Mouse (Mus musculus) limb, embryonic 15.5 days (tissue): ENCODE measurements around the gene F2. TPM values are rescaled to one million over a fixed set of nuclear protein-coding genes. Genes with fewer than 3 reads are reported as not detected.

Experiments used
- ATAC-seq: fragments of 200-750 bp; cut with Nextera tagmentation; 2 replicates; pipeline ENCODE4 v1.8.0; 2017; ENCODE audit warnings: low read depth, moderate TSS enrichment; ENCODE audit not compliant: insufficient number of reproducible peaks, low FRiP score, low TSS enrichment
- H3K27ac ChIP-seq: fragments of 300-500 bp; sonication (generic); 2 replicates; pipeline ENCODE4 v1.5.1; 2015; ENCODE audit warnings: moderate library complexity, mild to moderate bottlenecking, inconsistent platforms
- H3K27me3 ChIP-seq: fragments of 300-500 bp; sonication (generic); 2 replicates; pipeline ENCODE4 v1.6.1; 2015; ENCODE audit warnings: inconsistent platforms
- H3K36me3 ChIP-seq: fragments of 300-500 bp; sonication (generic); 2 replicates; pipeline ENCODE4 v1.6.1; 2015; ENCODE audit warnings: inconsistent platforms
- H3K4me1 ChIP-seq: fragments of 300-500 bp; sonication (generic); 2 replicates; pipeline ENCODE4 v1.6.1; 2015; ENCODE audit warnings: inconsistent platforms
- H3K4me2 ChIP-seq: fragments of 300-500 bp; sonication (generic); 2 replicates; pipeline ENCODE4 v1.6.1; 2015; ENCODE audit warnings: mild to moderate bottlenecking, inconsistent platforms
- H3K4me3 ChIP-seq: fragments of 300-500 bp; sonication (generic); 2 replicates; pipeline ENCODE4 v1.5.1; 2015; ENCODE audit warnings: mild to moderate bottlenecking, inconsistent platforms
- H3K9ac ChIP-seq: fragments of 300-500 bp; sonication (generic); 2 replicates; pipeline ENCODE4 v1.6.1; 2015; ENCODE audit warnings: inconsistent platforms
- H3K9me3 ChIP-seq: fragments of 300-500 bp; sonication (generic); 2 replicates; pipeline ENCODE4 v1.6.1; 2016; ENCODE audit warnings: inconsistent platforms
- WGBS: fragments of 180-500 bp; shearing (Covaris S2); methylation state at CpG from one replicate; pipeline ENCODE4 v1.1.7; 2015; 5-methylcytosine and 5-hydroxymethylcytosine counted together
- polyA plus RNA-seq: library from polyadenylated mRNA; unstranded; fragments of >200 nt; fragmentation: Nextera tagmentation; extraction: Ambion mirVana; gene quantifications from 2 replicates; pipeline ENCODE4 v1.2.1, GENCODE M21; 2015

The F2 gene
- polyA plus RNA-seq, 1 experiment from 2014 or later, result 1.8 TPM

DNA sequence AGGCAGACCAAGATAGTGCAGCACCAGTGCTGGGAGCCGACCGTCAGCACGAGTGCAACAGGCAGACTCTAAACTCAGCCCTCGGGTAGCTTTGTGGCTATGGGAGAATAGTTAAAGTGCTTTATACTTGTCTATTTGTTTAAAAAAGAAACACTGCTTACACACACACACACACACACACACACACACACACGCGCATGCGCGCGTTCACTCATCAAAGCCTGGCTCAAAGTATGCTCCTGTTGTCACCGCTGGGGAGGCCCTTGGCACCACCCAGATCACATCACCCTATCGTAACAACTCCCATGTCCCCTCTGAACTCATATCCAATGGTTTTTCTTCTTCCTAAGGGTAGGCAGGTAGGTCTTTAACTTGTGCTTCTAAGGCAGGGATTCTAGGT, 7.8 kb upstream of the F2 start:
- H3K4me1 ChIP-seq, result peaks cover 9% of the 10 kb centered on the region
- no peak for ATAC-seq
- no peak overlapping the region for H3K27ac ChIP-seq
- H3K9me3 ChIP-seq, result no peaks in the 10 kb centered on the region
- no peak overlapping the region for H3K4me2 ChIP-seq
- no peaks in the 10 kb centered on the region for H3K27me3 ChIP-seq
- 95% methylated on average over 11 of the region's 11 CpGs for WGBS
- no peak overlapping the region for H3K4me3 ChIP-seq
- H3K36me3 ChIP-seq, result peaks cover 64% of the 10 kb centered on the region
- no peak overlapping the region for H3K9ac ChIP-seq

DNA sequence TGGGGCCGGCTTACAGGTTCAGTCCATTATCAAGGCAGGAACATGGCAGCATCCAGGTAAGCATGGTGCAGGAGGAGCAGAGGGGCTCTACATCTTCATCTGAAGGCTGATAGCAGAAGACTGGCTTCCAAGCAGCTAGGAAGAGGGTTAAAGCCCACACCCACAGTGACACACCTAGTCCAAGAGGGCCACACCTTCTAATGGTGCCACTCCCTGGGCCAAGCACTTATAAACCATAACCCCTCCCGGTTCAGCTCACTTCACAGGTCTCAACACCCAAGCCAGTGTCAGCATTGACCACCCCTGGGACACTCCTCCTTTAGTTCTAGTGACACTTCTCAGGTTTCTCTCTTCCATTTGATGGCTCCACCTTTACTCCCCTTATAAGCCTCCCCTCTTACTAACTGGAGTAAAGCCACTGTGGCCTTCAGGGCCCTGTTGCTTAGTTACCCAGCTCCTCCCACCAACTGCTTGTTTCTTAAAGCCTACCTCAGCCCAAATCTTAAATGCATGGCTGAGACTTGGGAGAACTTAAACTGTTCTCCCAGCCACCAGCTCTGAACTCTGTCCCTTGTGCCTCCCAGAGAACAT, 6.7 kb upstream of the F2 start:
- no peak for ATAC-seq
- Histone ChIP-seq H3K4me1 (no peaks in the 10 kb centered on the region), H3K27me3 (no peaks in the 10 kb centered on the region), H3K9me3 (no peaks in the 10 kb centered on the region), H3K36me3 (peaks cover 63% of the 10 kb centered on the region), H3K4me2 (no peak overlapping the region), H3K27ac (no peak overlapping the region), H3K9ac (no peak overlapping the region), H3K4me3 (no peak overlapping the region)
- 80% methylated on average over 2 of the region's 2 CpGs for WGBS

DNA sequence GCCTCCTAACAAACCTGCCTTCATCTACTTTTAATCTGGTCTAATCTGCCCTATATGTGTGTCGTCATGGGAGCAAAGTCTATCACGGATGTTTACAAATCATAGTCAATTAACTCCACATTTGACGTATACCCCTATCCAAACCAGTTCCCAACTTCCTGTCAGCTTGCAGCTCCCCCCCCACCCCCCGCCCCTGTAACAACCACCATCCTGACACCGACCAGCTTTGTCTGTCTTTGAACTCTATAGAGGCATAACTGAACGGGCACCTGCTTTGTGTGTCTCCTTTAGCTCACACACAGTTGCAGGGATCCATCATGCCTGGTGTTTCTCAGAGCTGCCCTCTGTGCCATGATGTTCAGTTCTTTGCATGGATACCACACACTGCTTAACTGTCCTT, 2.7 kb upstream of the F2 start:
- WGBS, result 67% methylated on average over 6 of the region's 6 CpGs
- Histone ChIP-seq H3K9ac (no peak overlapping the region), H3K9me3 (no peaks in the 10 kb centered on the region), H3K4me3 (no peak overlapping the region), H3K27me3 (no peaks in the 10 kb centered on the region), H3K36me3 (peaks cover 23% of the 10 kb centered on the region), H3K4me2 (no peak overlapping the region), H3K27ac (no peak overlapping the region), H3K4me1 (no peaks in the 10 kb centered on the region)
- ATAC-seq, result no peak

DNA sequence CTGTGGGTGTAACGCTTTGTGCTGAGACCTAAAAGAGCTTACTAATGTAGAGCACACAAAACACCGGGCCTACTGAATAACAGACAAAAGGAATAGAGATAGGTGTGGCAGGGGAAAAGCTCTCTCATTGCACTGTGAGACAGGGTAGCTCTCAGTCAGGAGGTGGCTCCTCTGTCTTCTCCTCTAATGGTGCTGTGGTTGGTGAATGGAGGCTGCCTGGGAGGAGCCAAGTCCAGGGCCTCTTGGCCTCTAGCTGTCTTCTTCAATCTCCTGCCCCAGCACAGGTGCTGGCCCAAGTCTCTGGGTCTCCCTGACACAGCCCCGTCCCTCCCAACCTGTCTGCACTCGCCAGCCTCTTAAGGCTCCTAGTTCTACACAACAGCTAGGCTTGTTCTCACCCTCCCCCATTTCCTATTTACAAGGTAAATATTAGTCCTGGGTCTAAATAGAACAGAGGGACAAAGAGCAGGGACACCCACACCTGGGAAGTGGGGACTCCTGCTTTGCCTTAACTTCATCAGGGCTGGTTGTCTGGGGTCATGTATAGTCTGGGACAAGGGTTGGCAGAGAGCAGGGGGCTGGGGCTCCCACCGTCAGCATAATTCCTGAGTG, 619 bp upstream of the F2 start:
- no peak for ATAC-seq
- no peak overlapping the region for H3K9ac ChIP-seq
- no peak overlapping the region for H3K4me2 ChIP-seq
- no peaks in the 10 kb centered on the region for H3K4me1 ChIP-seq
- H3K27ac ChIP-seq, result no peak overlapping the region
- WGBS, result 75% methylated on average over 5 of the region's 5 CpGs
- no peaks in the 10 kb centered on the region for H3K9me3 ChIP-seq
- no peaks in the 10 kb centered on the region for H3K27me3 ChIP-seq
- 0 out of 2 replicates have a peak, but pooled peaks cover 6% of the 10 kb centered on the region for H3K36me3 ChIP-seq
- no peak overlapping the region for H3K4me3 ChIP-seq

DNA sequence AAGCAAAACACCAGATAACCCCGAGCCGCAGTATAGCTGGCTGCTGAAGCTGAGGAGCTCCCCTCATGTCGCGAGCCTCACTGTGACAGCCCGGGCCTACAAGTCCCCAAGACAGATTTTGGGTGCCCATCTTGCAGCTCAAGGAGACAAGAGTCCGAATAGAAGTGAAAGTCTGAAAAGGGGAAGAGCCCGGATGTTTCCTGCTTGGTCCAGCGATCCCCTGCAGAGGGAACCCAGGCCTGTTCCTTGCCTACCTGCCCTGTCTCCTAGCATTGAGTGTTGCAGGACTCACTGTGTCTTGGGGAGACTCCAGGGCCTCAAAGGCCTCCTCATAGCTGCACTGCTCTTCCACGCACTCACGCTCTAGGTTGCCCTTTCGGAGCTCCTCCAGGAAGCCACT, 728 bp downstream of the F2 start:
- H3K9ac ChIP-seq, result no peak overlapping the region
- no peak overlapping the region for H3K4me3 ChIP-seq
- H3K36me3 ChIP-seq, result no peaks in the 10 kb centered on the region
- no peak for ATAC-seq
- no peaks in the 10 kb centered on the region for H3K4me1 ChIP-seq
- WGBS, result 82% methylated on average over 11 of the region's 11 CpGs
- no peaks in the 10 kb centered on the region for H3K9me3 ChIP-seq
- H3K4me2 ChIP-seq, result no peak overlapping the region
- H3K27ac ChIP-seq, result no peak overlapping the region
- H3K27me3 ChIP-seq, result no peaks in the 10 kb centered on the region

DNA sequence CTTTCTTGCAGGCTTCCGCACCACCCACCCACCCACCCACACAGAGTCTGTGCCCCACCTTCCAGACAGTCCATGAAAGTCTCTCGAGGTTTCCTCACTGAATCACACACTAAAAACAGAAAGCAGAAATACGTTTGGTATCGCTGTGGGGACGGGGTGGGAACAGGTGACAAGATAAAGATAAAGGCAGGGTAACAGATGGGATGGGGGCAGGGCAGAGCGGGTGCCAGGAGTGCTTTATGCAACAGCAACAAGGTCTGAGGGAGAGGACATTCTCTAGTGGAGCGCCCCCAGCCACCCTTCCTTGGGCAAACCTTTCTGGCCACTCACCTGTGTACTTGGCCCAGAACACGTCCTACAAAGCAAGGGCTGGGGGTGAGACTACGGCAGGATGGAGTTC, 1.4 kb downstream of the F2 start:
- Histone ChIP-seq H3K36me3 (no peaks in the 10 kb centered on the region), H3K4me2 (no peak overlapping the region), H3K4me3 (no peak overlapping the region), H3K9me3 (no peaks in the 10 kb centered on the region), H3K4me1 (no peaks in the 10 kb centered on the region), H3K9ac (no peak overlapping the region), H3K27ac (no peak overlapping the region), H3K27me3 (no peaks in the 10 kb centered on the region)
- WGBS, result 83% methylated on average over 9 of the region's 9 CpGs
- ATAC-seq, result no peak

DNA sequence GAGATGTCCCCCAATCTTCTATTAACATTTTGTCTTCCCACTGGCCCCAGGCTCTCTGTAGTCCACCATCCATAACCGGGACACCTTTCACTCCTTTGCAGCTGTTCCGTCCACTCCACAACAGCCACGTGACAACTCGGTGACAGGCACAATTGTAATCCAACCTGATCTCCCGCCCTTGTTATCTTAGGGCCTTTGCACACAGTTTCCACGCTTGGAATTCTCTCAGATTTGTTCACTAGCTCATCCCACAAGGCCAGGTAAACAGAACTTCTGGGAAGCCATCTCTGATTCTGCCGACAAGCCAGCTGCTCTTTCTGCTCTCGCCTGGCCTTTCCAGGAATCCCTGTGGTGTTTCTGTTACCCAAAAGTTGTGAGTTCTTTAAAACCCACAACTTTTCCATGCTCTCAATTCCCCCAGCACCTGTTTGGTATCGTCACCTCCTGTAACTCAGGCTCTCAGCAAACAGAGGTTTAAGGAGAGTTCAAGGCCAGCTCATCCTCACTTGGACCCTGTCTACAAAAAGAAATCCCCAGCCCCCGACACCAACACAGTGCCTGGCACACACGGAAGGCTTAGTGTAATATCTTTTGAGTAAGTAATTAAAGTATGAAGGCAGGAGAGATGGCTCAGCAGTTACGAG, 2.8 kb downstream of the F2 start:
- Histone ChIP-seq H3K4me3 (no peak overlapping the region), H3K36me3 (no peaks in the 10 kb centered on the region), H3K9ac (no peak overlapping the region), H3K27ac (no peak overlapping the region), H3K4me1 (no peaks in the 10 kb centered on the region), H3K27me3 (no peaks in the 10 kb centered on the region), H3K4me2 (no peak overlapping the region), H3K9me3 (no peaks in the 10 kb centered on the region)
- 69% methylated on average over 12 of the region's 12 CpGs for WGBS
- no peak for ATAC-seq

DNA sequence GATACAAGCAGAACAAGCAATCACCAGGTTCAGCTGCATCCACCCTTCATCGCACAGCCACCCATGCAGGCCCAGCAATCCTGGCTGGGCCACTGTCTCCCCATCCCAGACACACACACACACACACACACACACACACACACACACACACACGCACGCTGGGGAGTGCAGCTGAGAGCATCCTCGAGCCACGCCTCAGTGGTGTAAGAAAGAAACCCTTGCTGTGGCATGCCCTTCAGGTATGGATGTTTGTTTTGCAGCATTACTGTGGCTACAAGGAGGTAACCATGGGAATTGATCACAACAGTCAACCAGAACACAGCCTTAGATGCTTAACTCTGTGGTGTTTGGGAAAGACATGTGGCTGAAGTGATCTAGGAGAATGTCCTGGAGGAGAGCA, 3.9 kb downstream of the F2 start:
- Histone ChIP-seq H3K27me3 (no peaks in the 10 kb centered on the region), H3K4me2 (no peak overlapping the region), H3K9me3 (no peaks in the 10 kb centered on the region), H3K27ac (no peak overlapping the region), H3K9ac (no peak overlapping the region), H3K4me3 (no peak overlapping the region), H3K36me3 (no peaks in the 10 kb centered on the region), H3K4me1 (no peaks in the 10 kb centered on the region)
- no peak for ATAC-seq
- WGBS, result 72% methylated on average over 5 of the region's 5 CpGs

DNA sequence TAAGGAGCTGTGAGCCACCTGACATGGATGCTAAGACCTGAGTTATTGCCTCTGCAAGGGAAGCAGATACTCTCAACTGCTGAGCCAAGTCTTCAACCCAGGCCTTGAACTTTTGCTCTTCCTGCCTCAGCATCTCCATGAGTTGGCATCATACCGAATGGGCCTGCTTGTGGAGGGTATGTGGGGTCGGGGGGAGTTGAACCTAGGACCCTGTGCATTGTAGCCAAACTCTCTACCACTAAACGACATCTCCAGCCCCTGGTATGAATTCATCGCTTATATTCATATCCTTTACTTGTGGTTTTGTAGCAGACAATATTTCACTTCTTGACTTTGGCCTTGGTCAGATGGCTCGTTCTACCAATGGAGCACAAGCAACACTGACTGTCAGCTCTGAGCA, 4.4 kb downstream of the F2 start:
- WGBS, result 88% methylated on average over 5 of the region's 5 CpGs
- Histone ChIP-seq H3K9ac (no peak overlapping the region), H3K27me3 (no peaks in the 10 kb centered on the region), H3K4me1 (no peaks in the 10 kb centered on the region), H3K4me3 (no peak overlapping the region), H3K4me2 (no peak overlapping the region), H3K36me3 (no peaks in the 10 kb centered on the region), H3K9me3 (no peaks in the 10 kb centered on the region), H3K27ac (no peak overlapping the region)
- no peak for ATAC-seq

DNA sequence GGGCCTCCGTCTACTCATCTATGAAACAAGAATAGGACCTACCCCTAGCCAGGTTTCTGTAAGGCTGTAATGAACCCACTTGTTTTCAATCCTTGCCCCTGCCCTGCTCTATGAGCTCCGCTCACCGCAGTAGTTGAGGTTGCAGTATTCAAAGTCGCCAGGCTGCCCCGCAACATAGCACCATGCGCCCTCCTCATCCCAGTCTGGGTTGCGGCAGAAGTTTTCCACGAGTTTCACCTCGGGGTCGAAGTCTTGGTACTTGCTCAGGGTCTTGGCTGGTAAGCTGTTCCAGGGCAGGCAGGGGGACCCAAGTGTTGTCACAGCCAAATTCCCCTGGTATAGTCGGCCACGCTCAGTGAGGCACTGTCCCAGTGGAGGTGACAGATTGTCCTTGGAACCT, 5.8 kb downstream of the F2 start:
- WGBS, result 89% methylated on average over 12 of the region's 12 CpGs
- no peaks in the 10 kb centered on the region for H3K4me1 ChIP-seq
- no peaks in the 10 kb centered on the region for H3K27me3 ChIP-seq
- H3K4me3 ChIP-seq, result no peak overlapping the region
- no peaks in the 10 kb centered on the region for H3K9me3 ChIP-seq
- no peak for ATAC-seq
- no peak overlapping the region for H3K4me2 ChIP-seq
- H3K27ac ChIP-seq, result no peak overlapping the region
- H3K36me3 ChIP-seq, result no peaks in the 10 kb centered on the region
- H3K9ac ChIP-seq, result no peak overlapping the region

DNA sequence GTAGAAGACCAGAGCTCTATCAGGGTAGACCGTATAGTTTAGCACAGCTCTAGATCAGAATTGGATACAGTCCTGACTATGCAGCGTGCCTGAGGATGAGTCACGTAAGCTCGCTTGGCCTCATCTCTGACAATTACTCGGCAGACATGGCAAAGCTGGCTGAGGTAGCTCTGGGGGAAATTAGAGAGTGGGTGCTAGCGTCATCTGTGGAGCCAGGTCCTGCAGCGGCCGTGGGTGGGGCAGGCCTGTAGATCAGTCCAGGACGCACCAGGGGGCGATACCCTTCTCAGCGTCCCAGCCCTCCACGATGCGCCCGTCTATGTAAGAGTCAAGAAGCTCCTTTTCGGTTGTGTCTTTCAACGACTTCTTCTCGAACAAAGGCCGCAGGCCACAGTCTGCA, 6.5 kb downstream of the F2 start:
- no peak overlapping the region for H3K4me3 ChIP-seq
- no peak for ATAC-seq
- no peak overlapping the region for H3K4me2 ChIP-seq
- H3K36me3 ChIP-seq, result no peaks in the 10 kb centered on the region
- H3K27me3 ChIP-seq, result no peaks in the 10 kb centered on the region
- H3K27ac ChIP-seq, result no peak overlapping the region
- 79% methylated on average over 18 of the region's 18 CpGs for WGBS
- H3K4me1 ChIP-seq, result no peaks in the 10 kb centered on the region
- no peaks in the 10 kb centered on the region for H3K9me3 ChIP-seq
- no peak overlapping the region for H3K9ac ChIP-seq

DNA sequence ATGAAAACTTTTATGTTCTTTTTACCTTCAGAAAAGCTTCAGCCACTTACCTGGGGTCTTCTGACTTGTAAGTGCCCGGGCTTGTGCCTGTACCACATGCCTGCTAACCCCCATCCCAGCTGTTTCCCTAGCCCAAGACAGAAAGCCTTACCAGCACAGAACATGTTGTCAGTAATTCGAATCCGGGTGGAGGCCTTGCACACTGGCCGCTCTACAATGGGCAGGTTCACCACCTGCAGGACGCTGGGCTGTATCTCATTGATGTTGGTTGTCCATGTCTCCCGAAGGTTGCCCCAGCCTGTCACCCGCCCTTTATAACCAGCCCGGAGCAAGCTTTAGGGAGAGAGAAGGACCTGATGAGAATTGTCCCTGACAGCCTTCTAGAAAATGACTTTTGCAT, 8.0 kb downstream of the F2 start:
- H3K27ac ChIP-seq, result no peak overlapping the region
- H3K27me3 ChIP-seq, result no peaks in the 10 kb centered on the region
- no peaks in the 10 kb centered on the region for H3K4me1 ChIP-seq
- H3K36me3 ChIP-seq, result peaks cover 3% of the 10 kb centered on the region; the same call in 1 of the 2 replicates
- no peak overlapping the region for H3K4me2 ChIP-seq
- WGBS, result 90% methylated on average over 8 of the region's 8 CpGs
- no peak overlapping the region for H3K9ac ChIP-seq
- ATAC-seq, result no peak
- no peak overlapping the region for H3K4me3 ChIP-seq
- H3K9me3 ChIP-seq, result no peaks in the 10 kb centered on the region
